Mouse (Mus musculus) lung, adult 2 months (tissue): ENCODE measurements around the gene Gabbr1.

ENCODE experiments used
- CTCF ChIP-seq: fragments of 200-500 bp; IDR thresholded peaks from 2 replicates; pipeline ENCODE4 v1.5.1; 2011; ENCODE audit warnings: mild to moderate bottlenecking, low read length, control low read depth; ENCODE audit not compliant: insufficient read depth
- POLR2A ChIP-seq: fragments of 200-500 bp; IDR thresholded peaks from 2 replicates; pipeline ENCODE4 v1.6.1; 2011; ENCODE audit warnings: low read depth, mild to moderate bottlenecking, control low read depth, low read length, borderline replicate concordance; ENCODE audit errors: extremely low read depth

- TF ChIP-seq CTCF: no peak
- no peak for TF ChIP-seq POLR2A
Measured at GRCm38 (mm10) chr17:37000863-37001262, 44.9 kb upstream of the Gabbr1 start, which contains the start of gene Zfp57.
